Mouse (Mus musculus) MEL (cell line): Measurements from ENCODE around the gene Shb.

Source experiments
- GATA1 ChIP-seq: IDR thresholded peaks from 2 replicates; pipeline ENCODE4 v1.6.1; 2011; ENCODE audit warnings: low read depth, low read length, improper control_type of control experiment
- MYC ChIP-seq: IDR thresholded peaks from 2 replicates; pipeline ENCODE4 v1.6.1; 2011; ENCODE audit warnings: low read depth, mild to moderate bottlenecking, low read length, improper control_type of control experiment, moderate library complexity
- POLR2A ChIP-seq, 2 experiments: IDR thresholded peaks; 2 replicates each; pipeline ENCODE4 v1.6.1; 2011 to 2012; ENCODE audit warnings: low read length in 2 of 2, mild to moderate bottlenecking in 2 of 2, control low read depth in 1 of 2, improper control_type of control experiment in 1 of 2, low read depth in 1 of 2, moderate library complexity in 1 of 2; ENCODE audit not compliant: control insufficient read depth in 1 of 2, insufficient read depth in 1 of 2, poor library complexity in 1 of 2
- USF1 ChIP-seq: IDR thresholded peaks from 2 replicates; pipeline ENCODE4 v1.6.1; 2014; ENCODE audit warnings: low read depth, mild to moderate bottlenecking, inconsistent platforms, low read length, improper control_type of control experiment, moderate library complexity
- ZC3H11A ChIP-seq: IDR thresholded peaks from 2 replicates; pipeline ENCODE4 v1.6.1; 2012; ENCODE audit warnings: low read depth, mild to moderate bottlenecking, inconsistent platforms, low read length, improper control_type of control experiment

GRCm38 (mm10) chr4:45457543-45457942 is 74.7 kb downstream of the Shb start:
- no peak for TF ChIP-seq ZC3H11A
- TF ChIP-seq MYC: no peak
- TF ChIP-seq POLR2A (IDR thresholded peaks at IDR 0.05; ENCODE audit: control insufficient read depth in 1 of 2, insufficient read depth in 1 of 2, low read depth in 1 of 2, low read length in 2 of 2, poor library complexity in 1 of 2): no peak
- no peak for TF ChIP-seq GATA1
- no peak for TF ChIP-seq USF1
